Mouse (Mus musculus) embryonic facial prominence, embryonic 15.5 days (tissue): Measurements from ENCODE around the gene Ptprd. TPM values are rescaled to one million over a fixed set of nuclear protein-coding genes. Genes with fewer than 3 reads are reported as not detected.

ENCODE experiments used
- ATAC-seq: fragments of 200-750 bp; cut with Nextera tagmentation; 2 replicates; pipeline ENCODE4 v1.8.0; 2017; ENCODE audit warnings: low read depth, moderate TSS enrichment; ENCODE audit not compliant: insufficient number of reproducible peaks, low FRiP score, low TSS enrichment
- H3K27ac ChIP-seq: fragments of 300-500 bp; sonication (generic); replicated peaks from 2 replicates; pipeline ENCODE4 v1.5.1; 2015; ENCODE audit warnings: mild to moderate bottlenecking, inconsistent platforms
- H3K27me3 ChIP-seq: fragments of 300-500 bp; sonication (generic); 2 replicates; pipeline ENCODE4 v1.6.1; 2015; ENCODE audit warnings: inconsistent platforms
- H3K36me3 ChIP-seq: fragments of 300-500 bp; sonication (generic); 2 replicates; pipeline ENCODE4 v1.6.1; 2015; ENCODE audit warnings: mild to moderate bottlenecking, inconsistent platforms
- H3K4me1 ChIP-seq: fragments of 300-500 bp; sonication (generic); 2 replicates; pipeline ENCODE4 v1.6.1; 2015; ENCODE audit warnings: inconsistent platforms
- H3K4me2 ChIP-seq: fragments of 300-500 bp; sonication (generic); replicated peaks from 2 replicates; pipeline ENCODE4 v1.6.1; 2015; ENCODE audit warnings: mild to moderate bottlenecking, inconsistent platforms
- H3K4me3 ChIP-seq: fragments of 300-500 bp; sonication (generic); replicated peaks from 2 replicates; pipeline ENCODE4 v1.5.1; 2015; ENCODE audit warnings: mild to moderate bottlenecking, inconsistent platforms
- H3K9ac ChIP-seq: fragments of 300-500 bp; sonication (generic); 2 replicates; pipeline ENCODE4 v1.6.1; 2015; ENCODE audit warnings: inconsistent platforms
- H3K9me3 ChIP-seq: fragments of 300-500 bp; sonication (generic); replicated peaks from 2 replicates; pipeline ENCODE4 v1.6.1; 2016; ENCODE audit warnings: inconsistent platforms
- WGBS: fragments of 180-500 bp; shearing (Covaris S2); methylation state at CpG from one replicate; pipeline ENCODE4 v1.1.7; 2015; 5-methylcytosine and 5-hydroxymethylcytosine counted together
- polyA plus RNA-seq: library from polyadenylated mRNA; unstranded; fragments of >200 nt; fragmentation: Nextera tagmentation; extraction: Ambion mirVana; gene quantifications from 2 replicates; pipeline ENCODE4 v1.2.1, GENCODE M21; 2015

Gene Ptprd
- polyA plus RNA-seq, 1 experiment from 2014 or later = 33.9 TPM

- no peak overlapping the region for H3K27ac ChIP-seq
- no peak overlapping the region for H3K9ac ChIP-seq
- no peaks in the 10 kb centered on the region for H3K9me3 ChIP-seq
- no peak overlapping the region for H3K4me3 ChIP-seq
- no peaks in the 10 kb centered on the region for H3K36me3 ChIP-seq
- no peak overlapping the region for H3K4me2 ChIP-seq
- no peaks in the 10 kb centered on the region for H3K27me3 ChIP-seq
- no peak for ATAC-seq
- no peaks in the 10 kb centered on the region for H3K4me1 ChIP-seq
- 91% methylated on average over 2 of the region's 2 CpGs for WGBS
Observed at GRCm38 (mm10) chr4:77664761-77665160, 547.0 kb downstream of the Ptprd start.

- H3K27me3 ChIP-seq = no peaks in the 10 kb centered on the region
- H3K27ac ChIP-seq = no peak overlapping the region
- H3K4me2 ChIP-seq = no peak overlapping the region
- no peak overlapping the region for H3K9ac ChIP-seq
- WGBS = 71% methylated on average over 1 of the region's 1 CpGs
- no peak overlapping the region for H3K4me3 ChIP-seq
- no peaks in the 10 kb centered on the region for H3K36me3 ChIP-seq
- ATAC-seq = no peak
- no peaks in the 10 kb centered on the region for H3K4me1 ChIP-seq
- no peaks in the 10 kb centered on the region for H3K9me3 ChIP-seq
Observed at GRCm38 (mm10) chr4:77662309-77662708, 549.5 kb downstream of the Ptprd start.

GRCm38 (mm10) chr4:77655669-77656068 is 556.1 kb downstream of the Ptprd start:
- no peak for ATAC-seq
- Histone ChIP-seq H3K9me3 (no peaks in the 10 kb centered on the region), H3K27me3 (no peaks in the 10 kb centered on the region), H3K27ac (no peak overlapping the region), H3K36me3 (no peaks in the 10 kb centered on the region), H3K4me2 (no peak overlapping the region), H3K9ac (no peak overlapping the region), H3K4me3 (no peak overlapping the region), H3K4me1 (no peaks in the 10 kb centered on the region)
- 61% methylated on average over 1 of the region's 1 CpGs for WGBS

GRCm38 (mm10) chr4:77649615-77650325 is 562.0 kb downstream of the Ptprd start:
- Histone ChIP-seq H3K4me3 (no peak overlapping the region), H3K4me2 (no peak overlapping the region), H3K27ac (no peak overlapping the region), H3K9me3 (no peaks in the 10 kb centered on the region), H3K9ac (no peak overlapping the region), H3K4me1 (no peaks in the 10 kb centered on the region), H3K36me3 (no peaks in the 10 kb centered on the region), H3K27me3 (no peaks in the 10 kb centered on the region)
- 74% methylated on average over 3 of the region's 3 CpGs for WGBS
- no peak for ATAC-seq

- Histone ChIP-seq H3K4me2 (no peak overlapping the region), H3K27me3 (no peaks in the 10 kb centered on the region), H3K27ac (no peak overlapping the region), H3K4me3 (no peak overlapping the region), H3K36me3 (no peaks in the 10 kb centered on the region), H3K9me3 (no peaks in the 10 kb centered on the region), H3K4me1 (no peaks in the 10 kb centered on the region), H3K9ac (no peak overlapping the region)
- WGBS = 75% methylated on average over 2 of the region's 2 CpGs
- no peak for ATAC-seq
Observed at GRCm38 (mm10) chr4:77648911-77649310, 562.9 kb downstream of the Ptprd start.

GRCm38 (mm10) chr4:77647451-77648137 is 564.2 kb downstream of the Ptprd start:
- Histone ChIP-seq H3K9ac (no peak overlapping the region), H3K9me3 (no peaks in the 10 kb centered on the region), H3K4me2 (no peak overlapping the region), H3K36me3 (no peaks in the 10 kb centered on the region), H3K4me1 (no peaks in the 10 kb centered on the region), H3K27me3 (no peaks in the 10 kb centered on the region), H3K4me3 (no peak overlapping the region), H3K27ac (0 out of 2 replicates have a peak overlapping the region, but pooled peaks have one; percentile 34)
- WGBS = 46% methylated on average over 5 of the region's 5 CpGs
- no peak for ATAC-seq

GRCm38 (mm10) chr4:77644435-77644834 is 567.3 kb downstream of the Ptprd start:
- Histone ChIP-seq H3K36me3 (no peaks in the 10 kb centered on the region), H3K27me3 (no peaks in the 10 kb centered on the region), H3K4me2 (no peak overlapping the region), H3K9me3 (no peaks in the 10 kb centered on the region), H3K4me3 (no peak overlapping the region), H3K4me1 (no peaks in the 10 kb centered on the region), H3K27ac (no peak overlapping the region), H3K9ac (no peak overlapping the region)
- no peak for ATAC-seq

GRCm38 (mm10) chr4:77640022-77640421 is 571.7 kb downstream of the Ptprd start:
- no peaks in the 10 kb centered on the region for H3K27me3 ChIP-seq
- H3K9me3 ChIP-seq = no peaks in the 10 kb centered on the region
- H3K9ac ChIP-seq = no peak overlapping the region
- ATAC-seq = no peak
- H3K4me3 ChIP-seq = no peak overlapping the region
- no peaks in the 10 kb centered on the region for H3K36me3 ChIP-seq
- no peaks in the 10 kb centered on the region for H3K4me1 ChIP-seq
- no peak overlapping the region for H3K27ac ChIP-seq
- WGBS = 66% methylated on average over 7 of the region's 7 CpGs
- no peak overlapping the region for H3K4me2 ChIP-seq

- no peak overlapping the region for H3K4me2 ChIP-seq
- H3K4me1 ChIP-seq = no peaks in the 10 kb centered on the region
- ATAC-seq = no peak
- H3K9me3 ChIP-seq = no peaks in the 10 kb centered on the region
- WGBS = 82% methylated on average over 1 of the region's 1 CpGs
- no peaks in the 10 kb centered on the region for H3K27me3 ChIP-seq
- H3K4me3 ChIP-seq = no peak overlapping the region
- no peak overlapping the region for H3K9ac ChIP-seq
- no peak overlapping the region for H3K27ac ChIP-seq
- H3K36me3 ChIP-seq = no peaks in the 10 kb centered on the region
Observed at GRCm38 (mm10) chr4:77613129-77613528, 598.6 kb downstream of the Ptprd start.

- Histone ChIP-seq H3K4me2 (no peak overlapping the region), H3K4me1 (no peaks in the 10 kb centered on the region), H3K27me3 (no peaks in the 10 kb centered on the region), H3K36me3 (no peaks in the 10 kb centered on the region), H3K9ac (no peak overlapping the region), H3K9me3 (no peaks in the 10 kb centered on the region), H3K4me3 (no peak overlapping the region), H3K27ac (no peak overlapping the region)
- whole genome bisulfite sequencing = 59% methylated on average over 1 of the region's 1 CpGs
- ATAC-seq = no peak
Observed at GRCm38 (mm10) chr4:77586624-77587023, 625.1 kb downstream of the Ptprd start.

GRCm38 (mm10) chr4:77586222-77586621 is 625.5 kb downstream of the Ptprd start:
- no peaks in the 10 kb centered on the region for H3K27me3 ChIP-seq
- H3K36me3 ChIP-seq = no peaks in the 10 kb centered on the region
- H3K9ac ChIP-seq = no peak overlapping the region
- no peak overlapping the region for H3K4me2 ChIP-seq
- ATAC-seq = no peak
- no peaks in the 10 kb centered on the region for H3K4me1 ChIP-seq
- H3K4me3 ChIP-seq = no peak overlapping the region
- H3K27ac ChIP-seq = no peak overlapping the region
- 46% methylated on average over 1 of the region's 1 CpGs for WGBS
- no peaks in the 10 kb centered on the region for H3K9me3 ChIP-seq
